Comparison of ENCODE assay signal across 8 mouse cellular contexts in the genomic region with DNA sequence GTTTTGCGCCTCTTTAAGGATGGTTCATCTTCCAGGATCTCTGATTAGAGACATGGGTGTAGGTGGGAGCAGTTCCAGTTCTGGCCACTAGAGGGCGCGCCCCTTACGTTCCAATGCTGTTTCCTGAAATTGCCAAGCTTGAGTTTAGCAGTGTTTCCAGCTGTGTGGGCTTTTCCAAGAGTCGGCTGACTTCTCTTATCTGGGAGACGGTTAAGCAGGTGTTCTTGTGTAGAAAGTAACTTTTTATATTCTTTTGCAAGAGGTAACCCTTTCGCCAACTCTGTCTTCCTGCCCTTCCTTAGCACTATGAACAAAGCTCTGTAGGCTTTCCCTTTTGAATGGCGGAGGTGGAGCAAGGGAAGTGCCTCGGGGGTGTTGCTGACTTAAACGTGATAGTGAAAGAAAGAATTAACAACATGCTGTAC. TPM values are rescaled to one million over a fixed set of nuclear protein-coding genes. Genes with fewer than 3 reads are reported as not detected.
DNase-seq lines count a peak whose midpoint lies in the region; ATAC-seq and TF ChIP-seq lines count a peak whose summit lies in the region.

No protein-coding gene starts in this region.

- no peaks in the 10 kb centered on the region for H3K9me3 ChIP-seq in heart, embryonic 12.5 days (replicated peaks)
- H3K9me3 ChIP-seq in kidney, embryonic 16.5 days (ENCODE audit: low read length): no peaks in the 10 kb centered on the region

- H3K27ac ChIP-seq in brown adipose tissue, adult 24 weeks (replicated peaks; ENCODE audit: low read depth, low read length): no peak overlapping the region
- H3K27ac ChIP-seq in heart, embryonic 12.5 days (ENCODE audit: poor library complexity, severe bottlenecking): no peak overlapping the region
- no peak overlapping the region for H3K27ac ChIP-seq in kidney, embryonic 16.5 days (ENCODE audit: low read length)
- no peak overlapping the region for H3K27ac ChIP-seq in liver, adult 2 months (replicated peaks; ENCODE audit: insufficient read depth, low read depth, low read length)

- no peak overlapping the region for H3ac ChIP-seq in myocyte (ENCODE audit: control insufficient read depth, insufficient read length)

- TF ChIP-seq POLR2A in liver, adult 2 months (IDR thresholded peaks at IDR 0.05; ENCODE audit: extremely low read depth, insufficient read depth, low read length): no peak
- TF ChIP-seq POLR2A in myocyte (IDR thresholded peaks at IDR 0.05; ENCODE audit: insufficient read length, low read depth): no peak

- peak; percentile 83 for ATAC-seq in erythroid progenitor cell, adult 5-6 weeks (replicated peaks; ENCODE audit: low FRiP score, poor library complexity, severe bottlenecking)
- ATAC-seq in heart, embryonic 12.5 days (ENCODE audit: insufficient number of reproducible peaks, low FRiP score): no peak
- ATAC-seq in kidney, embryonic 16.5 days (ENCODE audit: low FRiP score, low TSS enrichment): no peak

- peak overlapping the region; percentile 63 for H3K4me2 ChIP-seq in heart, embryonic 12.5 days
- peak overlapping the region; percentile 61 for H3K4me2 ChIP-seq in kidney, embryonic 16.5 days (replicated peaks; ENCODE audit: low read depth, low read length)
- H3K4me2 ChIP-seq in myocyte (ENCODE audit: low read depth): peak overlapping the region; percentile 66

- peaks cover 4% of the 10 kb centered on the region; the same call in 1 of the 2 replicates for H3K27me3 ChIP-seq in heart, embryonic 12.5 days (replicated peaks)
- H3K27me3 ChIP-seq in kidney, embryonic 16.5 days (ENCODE audit: insufficient read depth, low read length): no peaks in the 10 kb centered on the region
- no peaks in the 10 kb centered on the region for H3K27me3 ChIP-seq in liver, adult 2 months (ENCODE audit: control insufficient read depth, insufficient read depth, low read length)
- no peaks in the 10 kb centered on the region for H3K27me3 ChIP-seq in myocyte (ENCODE audit: control insufficient read depth, insufficient read depth, insufficient read length)

- 10% methylated on average over 10 of the region's 10 CpGs for WGBS in heart, embryonic 12.5 days
- 14% methylated on average over 10 of the region's 10 CpGs for WGBS in kidney, embryonic 16.5 days
- 12% methylated on average over 10 of the region's 10 CpGs for WGBS in liver, adult 2 months

- H3K9ac ChIP-seq in heart, embryonic 12.5 days: peak overlapping the region; percentile 56; the same call in 1 of the 2 replicates
- peak overlapping the region; percentile 57; the same call in 1 of the 2 replicates for H3K9ac ChIP-seq in kidney, embryonic 16.5 days (replicated peaks; ENCODE audit: low read length)
- 0 out of 2 replicates have a peak overlapping the region, but pooled peaks have one; percentile 10 for H3K9ac ChIP-seq in liver, adult 2 months (ENCODE audit: low read depth, low read length)

- peak overlapping the region; percentile 51 for H3K4me3 ChIP-seq in brown adipose tissue, adult 24 weeks (ENCODE audit: insufficient read depth, low read depth, low read length)
- peak overlapping the region; percentile 38 for H3K4me3 ChIP-seq in heart, embryonic 12.5 days
- peak overlapping the region; percentile 38 for H3K4me3 ChIP-seq in kidney, embryonic 16.5 days (ENCODE audit: low read length)
- H3K4me3 ChIP-seq in liver, adult 2 months (ENCODE audit: insufficient read depth, low read depth, low read length): peak overlapping the region; percentile 37
- no peak overlapping the region for H3K4me3 ChIP-seq in myocyte

- H3K79me2 ChIP-seq in liver, adult 2 months (ENCODE audit: control insufficient read depth, insufficient read depth, low read length): no peaks in the 10 kb centered on the region
- H3K79me2 ChIP-seq in myocyte (ENCODE audit: control insufficient read depth, insufficient read depth): no peaks in the 10 kb centered on the region

- H3K36me3 ChIP-seq in heart, embryonic 12.5 days: peaks cover 31% of the 10 kb centered on the region
- peaks cover 22% of the 10 kb centered on the region for H3K36me3 ChIP-seq in kidney, embryonic 16.5 days (ENCODE audit: insufficient read depth, low read length)
- H3K36me3 ChIP-seq in liver, adult 2 months (ENCODE audit: control insufficient read depth, insufficient read depth, low read length): peaks cover 9% of the 10 kb centered on the region; the same call in 1 of the 2 replicates
- no peaks in the 10 kb centered on the region for H3K36me3 ChIP-seq in myocyte (ENCODE audit: control insufficient read depth, insufficient read depth)

- TF ChIP-seq CTCF in liver, adult 2 months (IDR thresholded peaks at IDR 0.05; ENCODE audit: low read depth, low read length): peak; percentile 90

- H3K4me1 ChIP-seq in brown adipose tissue, adult 24 weeks (ENCODE audit: control insufficient read depth, insufficient read depth, insufficient read length, low read length): no peaks in the 10 kb centered on the region
- H3K4me1 ChIP-seq in heart, embryonic 12.5 days (replicated peaks): 0 out of 2 replicates have a peak, but pooled peaks cover 3% of the 10 kb centered on the region
- H3K4me1 ChIP-seq in kidney, embryonic 16.5 days (ENCODE audit: insufficient read depth, low read length): peaks cover 7% of the 10 kb centered on the region; the same call in 1 of the 2 replicates
- H3K4me1 ChIP-seq in liver, adult 2 months (ENCODE audit: control insufficient read depth, insufficient read depth, low read length): no peaks in the 10 kb centered on the region; the same call in 1 of the 2 replicates

- peak; percentile 54 to 59 for DNase-seq in CD8-positive naive resting alpha-beta T cell, adult 2 months (ENCODE audit: low read depth in 2 of 2, low spot score in 2 of 2)
- peak; percentile 59 for DNase-seq in liver, adult 2 months (ENCODE audit: extremely low read depth, low read depth, low spot score)
- DNase-seq in spleen, postnatal 4 days (ENCODE audit: low spot score in 2 of 2): peak; percentile 57 to 87

TF ChIP-seq in myocyte, 11 proteins besides CTCF, POLR2A, EP300 and RAD21:
- TF ChIP-seq REST (IDR thresholded peaks at IDR 0.05; ENCODE audit: insufficient read depth, insufficient read length): no peak

RNA-seq across cellular contexts. Expression of gene Tm2d3, which starts 13.9 kb away (rescaled TPM):
- 41.7 and 63.3 TPM in 2 replicates for polyA plus RNA-seq in brown adipose tissue, adult 24 weeks (2012; ENCODE audit: insufficient read depth, insufficient read length, missing spikeins)
- 9.2 and 10.8 TPM in 2 replicates for total RNA-seq in erythroid progenitor cell, adult 5-6 weeks (2015; ENCODE audit: low replicate concordance)
- 10.3 and 17.1 TPM in 2 replicates for total RNA-seq in erythroid progenitor cell, adult 5-6 weeks (2017; ENCODE audit: low replicate concordance)
- 39.2 and 39.3 TPM in 2 replicates for polyA plus RNA-seq in heart, embryonic 12.5 days (2016; fragmentation: Nextera tagmentation; extraction: Ambion mirVana)
- 103 and 107 TPM in 2 replicates for polyA plus RNA-seq in kidney, embryonic 16.5 days (2015; fragmentation: Nextera tagmentation; extraction: Ambion mirVana)
- total RNA-seq in liver, adult 2 months (2014; rRNA removed): 101 and 111 TPM in 2 replicates
- 94.3 and 96.5 TPM in 2 replicates for polyA plus RNA-seq in liver, adult 2 months (2012; rRNA removed)
- 37.8 TPM for polyA plus RNA-seq in myocyte (2012; fragmentation: generic; extraction: Trizol)
